Mouse (Mus musculus): ENCODE data around the gene Ggcx. TPM values are rescaled to one million over a fixed set of nuclear protein-coding genes. Genes with fewer than 3 reads are reported as not detected.
"Not testable (repeated sequence)": the region's sequence is repeated elsewhere in the genome, so short reads cannot be mapped to it uniquely, and the experiment has no call there.

Gene Ggcx
- polyA plus RNA-seq, 1 experiment from 2014 or later, result 15.7 TPM

DNA sequence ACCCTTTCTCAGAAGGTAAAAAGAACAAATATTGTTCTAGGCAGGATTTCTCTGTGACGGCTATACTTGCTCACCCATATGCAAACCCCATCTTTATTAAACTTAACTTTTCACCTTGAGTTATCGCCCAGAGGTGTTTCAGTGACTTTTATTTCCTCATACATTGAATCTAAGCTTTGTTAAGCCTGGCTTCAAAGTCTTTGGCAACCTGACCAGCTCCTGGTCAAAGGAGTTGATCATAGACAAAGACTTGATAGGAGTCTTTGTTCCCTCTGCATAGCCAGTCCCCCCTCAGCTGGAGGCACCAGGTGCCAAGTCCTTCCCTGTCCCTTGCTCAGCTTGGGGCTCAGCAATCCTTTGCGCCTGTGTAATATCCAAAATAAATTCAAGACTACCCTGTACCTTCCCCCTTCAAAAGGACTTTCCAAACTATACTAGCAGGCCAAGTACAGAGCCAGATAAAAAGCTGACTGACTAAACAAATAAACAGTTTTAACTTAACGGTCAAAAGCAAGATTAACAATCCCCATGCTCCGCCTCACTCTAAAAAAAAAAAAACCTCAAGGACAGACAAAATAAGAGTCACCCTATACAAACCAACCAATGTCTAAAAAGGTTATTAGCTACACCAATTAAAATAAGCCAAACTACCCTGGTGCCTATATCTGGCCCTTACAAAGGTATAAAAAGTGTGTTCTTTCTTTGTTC lies 48.6 kb downstream of the Ggcx start:
- not testable (repeated sequence) for H3K9ac ChIP-seq (replicated peaks; ENCODE audit: low read length); H3K36me3 ChIP-seq (replicated peaks; ENCODE audit: control insufficient read depth, insufficient read depth, low read depth, low read length); ATAC-seq (replicated peaks; ENCODE audit: insufficient number of reproducible peaks, low FRiP score, low TSS enrichment, low read depth); H3K9me3 ChIP-seq (replicated peaks; ENCODE audit: control insufficient read depth, low read length); H3K4me3 ChIP-seq (ENCODE audit: low read depth, low read length); H3K4me1 ChIP-seq (ENCODE audit: control insufficient read depth, insufficient read depth, low read length); H3K4me2 ChIP-seq (ENCODE audit: low read depth, low read length); H3K27ac ChIP-seq (replicated peaks; ENCODE audit: low read depth, low read length); DNase-seq (ENCODE audit: low spot score); H3K27me3 ChIP-seq (ENCODE audit: control insufficient read depth, insufficient read depth, low read length)
- WGBS, result 78% methylated on average over 5 of the region's 5 CpGs

DNA sequence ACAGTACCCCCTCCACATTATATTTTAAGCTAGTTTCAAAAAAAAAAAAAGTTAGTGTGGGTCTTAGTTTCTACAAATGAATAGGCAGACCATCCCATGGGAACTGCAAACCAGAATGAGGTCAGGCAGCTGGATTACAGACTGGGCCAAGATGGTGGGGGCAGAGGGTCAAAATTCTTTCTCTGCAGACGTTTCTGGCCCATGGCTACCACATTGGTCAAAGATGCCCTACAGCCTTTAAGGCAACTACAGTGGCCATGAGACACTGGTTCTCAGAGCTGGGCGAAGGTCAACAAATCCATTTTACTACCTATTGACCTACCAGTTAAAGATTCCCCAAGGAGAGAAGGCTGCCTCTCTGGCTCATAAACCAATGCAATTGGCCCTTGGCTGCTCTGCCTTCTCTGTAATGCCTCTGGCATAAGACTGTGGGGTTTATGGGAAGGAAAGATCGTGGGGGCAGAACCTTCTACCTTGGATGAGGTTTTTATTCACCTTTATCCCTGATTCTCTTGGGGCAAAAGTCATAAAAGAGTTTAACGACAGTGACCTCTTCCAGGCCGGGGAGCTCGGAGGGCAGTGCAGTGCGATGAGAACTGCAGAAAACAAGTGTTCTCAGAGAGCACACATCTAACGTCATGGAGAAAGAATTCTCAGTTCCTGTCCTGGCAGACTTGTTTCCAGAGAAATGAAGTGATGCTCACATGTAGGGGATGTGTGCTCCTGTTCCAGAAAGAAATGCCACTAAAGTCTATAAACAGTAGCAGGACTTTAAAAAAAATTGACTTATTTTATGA lies 51.5 kb downstream of the Ggcx start:
- no peak overlapping the region for H3K4me2 ChIP-seq (ENCODE audit: low read depth, low read length)
- H3K9ac ChIP-seq (replicated peaks; ENCODE audit: low read length), result no peak overlapping the region
- H3K4me3 ChIP-seq (ENCODE audit: low read depth, low read length), result no peak overlapping the region
- no peak for ATAC-seq (replicated peaks; ENCODE audit: insufficient number of reproducible peaks, low FRiP score, low TSS enrichment, low read depth)
- no peak overlapping the region for H3K27ac ChIP-seq (replicated peaks; ENCODE audit: low read depth, low read length)
- WGBS, result 71% methylated on average over 8 of the region's 8 CpGs
- no peaks in the 10 kb centered on the region for H3K36me3 ChIP-seq (replicated peaks; ENCODE audit: control insufficient read depth, insufficient read depth, low read depth, low read length)
- H3K27me3 ChIP-seq (ENCODE audit: control insufficient read depth, insufficient read depth, low read length), result no peaks in the 10 kb centered on the region
- H3K9me3 ChIP-seq (replicated peaks; ENCODE audit: control insufficient read depth, low read length), result no peaks in the 10 kb centered on the region
- no peaks in the 10 kb centered on the region for H3K4me1 ChIP-seq (ENCODE audit: control insufficient read depth, insufficient read depth, low read length)
- DNase-seq (ENCODE audit: low spot score), result no peak

GRCm38 (mm10) chr6:72466171-72466570 lies 52.1 kb downstream of the Ggcx start:
- Histone ChIP-seq H3K9ac (replicated peaks; ENCODE audit: low read length) (no peak overlapping the region), H3K9me3 (replicated peaks; ENCODE audit: control insufficient read depth, low read length) (no peaks in the 10 kb centered on the region), H3K4me1 (ENCODE audit: control insufficient read depth, insufficient read depth, low read length) (no peaks in the 10 kb centered on the region), H3K27me3 (ENCODE audit: control insufficient read depth, insufficient read depth, low read length) (no peaks in the 10 kb centered on the region), H3K36me3 (replicated peaks; ENCODE audit: control insufficient read depth, insufficient read depth, low read depth, low read length) (no peaks in the 10 kb centered on the region), H3K27ac (replicated peaks; ENCODE audit: low read depth, low read length) (no peak overlapping the region), H3K4me3 (ENCODE audit: low read depth, low read length) (no peak overlapping the region), H3K4me2 (ENCODE audit: low read depth, low read length) (no peak overlapping the region)
- ATAC-seq (replicated peaks; ENCODE audit: insufficient number of reproducible peaks, low FRiP score, low TSS enrichment, low read depth) (no peak), DNase-seq (ENCODE audit: low spot score) (no peak)
- 87% methylated on average over 4 of the region's 4 CpGs for WGBS

- H3K4me2 ChIP-seq (ENCODE audit: low read depth, low read length), result no peak overlapping the region
- no peaks in the 10 kb centered on the region for H3K4me1 ChIP-seq (ENCODE audit: control insufficient read depth, insufficient read depth, low read length)
- H3K9me3 ChIP-seq (replicated peaks; ENCODE audit: control insufficient read depth, low read length), result no peaks in the 10 kb centered on the region
- no peaks in the 10 kb centered on the region for H3K27me3 ChIP-seq (ENCODE audit: control insufficient read depth, insufficient read depth, low read length)
- H3K9ac ChIP-seq (replicated peaks; ENCODE audit: low read length), result no peak overlapping the region
- no peak overlapping the region for H3K27ac ChIP-seq (replicated peaks; ENCODE audit: low read depth, low read length)
- no peak overlapping the region for H3K4me3 ChIP-seq (ENCODE audit: low read depth, low read length)
- ATAC-seq (replicated peaks; ENCODE audit: insufficient number of reproducible peaks, low FRiP score, low TSS enrichment, low read depth) (0 out of 2 replicates have a peak, but pooled peaks have one; percentile 70), DNase-seq (ENCODE audit: low spot score) (no peak)
- no peaks in the 10 kb centered on the region for H3K36me3 ChIP-seq (replicated peaks; ENCODE audit: control insufficient read depth, insufficient read depth, low read depth, low read length)
- 59% methylated on average over 14 of the region's 14 CpGs for WGBS
These were observed 59.3 kb downstream of the Ggcx start for GRCm38 (mm10) chr6:72473264-72474041.

- ATAC-seq (replicated peaks; ENCODE audit: insufficient number of reproducible peaks, low FRiP score, low TSS enrichment, low read depth), result no peak
- no peaks in the 10 kb centered on the region; the same call in 1 of the 2 replicates for H3K9me3 ChIP-seq (replicated peaks; ENCODE audit: control insufficient read depth, low read length)
- WGBS, result 79% methylated on average over 4 of the region's 4 CpGs
- H3K36me3 ChIP-seq (replicated peaks; ENCODE audit: control insufficient read depth, insufficient read depth, low read depth, low read length), result no peaks in the 10 kb centered on the region
- H3K27ac ChIP-seq (replicated peaks; ENCODE audit: low read depth, low read length), result no peak overlapping the region
- H3K4me2 ChIP-seq (ENCODE audit: low read depth, low read length), result no peak overlapping the region
- no peak overlapping the region for H3K4me3 ChIP-seq (ENCODE audit: low read depth, low read length)
- no peak for DNase-seq (ENCODE audit: low spot score)
- H3K9ac ChIP-seq (replicated peaks; ENCODE audit: low read length), result no peak overlapping the region
- H3K27me3 ChIP-seq (ENCODE audit: control insufficient read depth, insufficient read depth, low read length), result no peaks in the 10 kb centered on the region
- H3K4me1 ChIP-seq (ENCODE audit: control insufficient read depth, insufficient read depth, low read length), result no peaks in the 10 kb centered on the region
These were observed 61.3 kb downstream of the Ggcx start for GRCm38 (mm10) chr6:72475221-72475985.

DNA sequence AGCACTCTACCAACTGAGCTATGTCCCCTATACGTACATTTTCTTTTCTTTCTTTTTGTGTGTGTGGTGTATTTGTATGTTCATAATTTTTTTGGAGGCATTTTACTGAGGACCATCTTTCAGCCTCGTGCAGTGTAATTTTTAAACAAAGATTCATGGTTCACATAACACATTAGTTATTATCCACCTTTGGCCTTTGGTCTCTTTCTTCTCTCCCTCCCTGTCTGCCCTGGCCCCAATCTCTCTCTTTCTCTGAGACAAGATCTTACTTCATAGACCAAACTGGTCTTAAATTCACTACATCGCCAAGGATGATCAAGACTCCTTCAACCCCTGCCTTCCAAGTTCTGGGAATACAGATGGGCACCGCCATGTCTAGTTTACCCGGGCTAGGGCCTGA lies 62.7 kb downstream of the Ggcx start:
- no peaks in the 10 kb centered on the region for H3K27me3 ChIP-seq (ENCODE audit: control insufficient read depth, insufficient read depth, low read length)
- no peak for ATAC-seq (replicated peaks; ENCODE audit: insufficient number of reproducible peaks, low FRiP score, low TSS enrichment, low read depth)
- no peak overlapping the region for H3K4me2 ChIP-seq (ENCODE audit: low read depth, low read length)
- H3K9me3 ChIP-seq (replicated peaks; ENCODE audit: control insufficient read depth, low read length), result no peaks in the 10 kb centered on the region; the same call in 1 of the 2 replicates
- no peak overlapping the region for H3K4me3 ChIP-seq (ENCODE audit: low read depth, low read length)
- no peak overlapping the region for H3K27ac ChIP-seq (replicated peaks; ENCODE audit: low read depth, low read length)
- no peaks in the 10 kb centered on the region for H3K36me3 ChIP-seq (replicated peaks; ENCODE audit: control insufficient read depth, insufficient read depth, low read depth, low read length)
- H3K4me1 ChIP-seq (ENCODE audit: control insufficient read depth, insufficient read depth, low read length), result no peaks in the 10 kb centered on the region
- DNase-seq (ENCODE audit: low spot score), result no peak
- H3K9ac ChIP-seq (replicated peaks; ENCODE audit: low read length), result no peak overlapping the region
- WGBS, result 92% methylated on average over 5 of the region's 5 CpGs

GRCm38 (mm10) chr6:72477621-72478020 lies 63.5 kb downstream of the Ggcx start:
- DNase-seq (ENCODE audit: low spot score) (no peak), ATAC-seq (replicated peaks; ENCODE audit: insufficient number of reproducible peaks, low FRiP score, low TSS enrichment, low read depth) (no peak)
- WGBS, result 85% methylated on average over 3 of the region's 3 CpGs
- Histone ChIP-seq H3K9me3 (replicated peaks; ENCODE audit: control insufficient read depth, low read length) (no peaks in the 10 kb centered on the region; the same call in 1 of the 2 replicates), H3K4me1 (ENCODE audit: control insufficient read depth, insufficient read depth, low read length) (no peaks in the 10 kb centered on the region), H3K4me2 (ENCODE audit: low read depth, low read length) (no peak overlapping the region), H3K27ac (replicated peaks; ENCODE audit: low read depth, low read length) (no peak overlapping the region), H3K4me3 (ENCODE audit: low read depth, low read length) (no peak overlapping the region), H3K9ac (replicated peaks; ENCODE audit: low read length) (no peak overlapping the region), H3K36me3 (replicated peaks; ENCODE audit: control insufficient read depth, insufficient read depth, low read depth, low read length) (no peaks in the 10 kb centered on the region), H3K27me3 (ENCODE audit: control insufficient read depth, insufficient read depth, low read length) (no peaks in the 10 kb centered on the region)
